Mouse (Mus musculus): ENCODE results near the gene Rln1. TPM values are rescaled to one million over a fixed set of nuclear protein-coding genes. Genes with fewer than 3 reads are reported as not detected.

The Rln1 gene
- polyA plus RNA-seq, 1 experiment from 2014 or later = 0.81 TPM

GRCm38 (mm10) chr19:29368041-29368440, 33.6 kb upstream of the Rln1 start:
- WGBS = 87% methylated on average over 2 of the region's 2 CpGs

GRCm38 (mm10) chr19:29366969-29367622, 32.6 kb upstream of the Rln1 start, which contains the start of the genes Plgrkt and Cd274:
Gene Plgrkt, minus strand, starts transcription at chr19:29367390.
Gene Cd274, plus strand, starts transcription at chr19:29367455.
- Histone ChIP-seq H3K27ac (no peak within 1 kb of the TSS), H3K4me1 (peaks cover 16% of the 10 kb centered on the region), H3K27me3 (ENCODE audit: poor library complexity, severe bottlenecking) (peaks cover 40% of the 10 kb centered on the region), H3K4me3 (peak within 1 kb of the TSS; percentile 52), H3K36me3 (replicated peaks) (no peaks in the 10 kb centered on the region), H3K9me3 (no peaks in the 10 kb centered on the region)
- DNase-seq (ENCODE audit: extremely low spot score, low spot score) = peak; percentile 35
- WGBS = 5% methylated on average over 26 of the region's 26 CpGs

More at GRCm38 (mm10) chr19:29368041-29368440, 33.6 kb upstream of the Rln1 start:
- no peak overlapping the region for H3K27ac ChIP-seq
- peaks cover 40% of the 10 kb centered on the region for H3K27me3 ChIP-seq (ENCODE audit: poor library complexity, severe bottlenecking)
- no peak overlapping the region for H3K4me3 ChIP-seq
- H3K36me3 ChIP-seq (replicated peaks) = no peaks in the 10 kb centered on the region
- H3K9me3 ChIP-seq = no peaks in the 10 kb centered on the region
- H3K4me1 ChIP-seq = peaks cover 10% of the 10 kb centered on the region
- DNase-seq (ENCODE audit: extremely low spot score, low spot score) = no peak

- Histone ChIP-seq H3K36me3 (replicated peaks) (no peaks in the 10 kb centered on the region), H3K27ac (no peak overlapping the region), H3K4me3 (peak overlapping the region; percentile 52), H3K9me3 (no peaks in the 10 kb centered on the region), H3K27me3 (ENCODE audit: poor library complexity, severe bottlenecking) (peaks cover 40% of the 10 kb centered on the region), H3K4me1 (peaks cover 19% of the 10 kb centered on the region)
- no peak for DNase-seq (ENCODE audit: extremely low spot score, low spot score)
- WGBS = 64% methylated on average over 20 of the region's 20 CpGs
Measured at GRCm38 (mm10) chr19:29366226-29366968, 31.9 kb upstream of the Rln1 start.

- H3K27me3 ChIP-seq (ENCODE audit: poor library complexity, severe bottlenecking) = peaks cover 40% of the 10 kb centered on the region
- no peak overlapping the region for H3K4me3 ChIP-seq
- DNase-seq (ENCODE audit: extremely low spot score, low spot score) = no peak
- no peaks in the 10 kb centered on the region for H3K36me3 ChIP-seq (replicated peaks)
- H3K4me1 ChIP-seq = peaks cover 26% of the 10 kb centered on the region
- no peak overlapping the region for H3K27ac ChIP-seq
- no peaks in the 10 kb centered on the region for H3K9me3 ChIP-seq
- WGBS = 34% methylated on average over 3 of the region's 3 CpGs
Measured at GRCm38 (mm10) chr19:29365105-29365504, 30.6 kb upstream of the Rln1 start.

- no peaks in the 10 kb centered on the region for H3K36me3 ChIP-seq (replicated peaks)
- 81% methylated on average over 5 of the region's 5 CpGs for WGBS
- peaks cover 26% of the 10 kb centered on the region for H3K4me1 ChIP-seq
- DNase-seq (ENCODE audit: extremely low spot score, low spot score) = no peak
- H3K4me3 ChIP-seq = no peak overlapping the region
- no peaks in the 10 kb centered on the region for H3K9me3 ChIP-seq
- no peak overlapping the region for H3K27ac ChIP-seq
- H3K27me3 ChIP-seq (ENCODE audit: poor library complexity, severe bottlenecking) = peaks cover 40% of the 10 kb centered on the region
Measured at GRCm38 (mm10) chr19:29364076-29364475, 29.6 kb upstream of the Rln1 start.

GRCm38 (mm10) chr19:29363557-29363956, 29.1 kb upstream of the Rln1 start:
- H3K4me1 ChIP-seq = peaks cover 26% of the 10 kb centered on the region
- no peak for DNase-seq (ENCODE audit: extremely low spot score, low spot score)
- peaks cover 36% of the 10 kb centered on the region for H3K27me3 ChIP-seq (ENCODE audit: poor library complexity, severe bottlenecking)
- H3K4me3 ChIP-seq = no peak overlapping the region
- 94% methylated on average over 7 of the region's 7 CpGs for WGBS
- no peaks in the 10 kb centered on the region for H3K36me3 ChIP-seq (replicated peaks)
- H3K27ac ChIP-seq = no peak overlapping the region
- H3K9me3 ChIP-seq = no peaks in the 10 kb centered on the region

- Histone ChIP-seq H3K36me3 (replicated peaks) (no peaks in the 10 kb centered on the region), H3K27ac (peak overlapping the region; percentile 85), H3K9me3 (no peaks in the 10 kb centered on the region), H3K4me1 (peaks cover 23% of the 10 kb centered on the region), H3K27me3 (ENCODE audit: poor library complexity, severe bottlenecking) (peaks cover 24% of the 10 kb centered on the region), H3K4me3 (peak overlapping the region; percentile 75)
- DNase-seq (ENCODE audit: extremely low spot score, low spot score) = no peak
- 51% methylated on average over 13 of the region's 13 CpGs for WGBS
Measured at GRCm38 (mm10) chr19:29362173-29362930, 27.9 kb upstream of the Rln1 start.

GRCm38 (mm10) chr19:29361468-29362130, 27.1 kb upstream of the Rln1 start:
- DNase-seq (ENCODE audit: extremely low spot score, low spot score) = peak; percentile 87
- 3% methylated on average over 33 of the region's 33 CpGs for WGBS
- peaks cover 16% of the 10 kb centered on the region for H3K4me1 ChIP-seq
- peak overlapping the region; percentile 75 for H3K4me3 ChIP-seq
- H3K9me3 ChIP-seq = no peaks in the 10 kb centered on the region
- peaks cover 17% of the 10 kb centered on the region for H3K27me3 ChIP-seq (ENCODE audit: poor library complexity, severe bottlenecking)
- peak overlapping the region; percentile 85 for H3K27ac ChIP-seq
- H3K36me3 ChIP-seq (replicated peaks) = no peaks in the 10 kb centered on the region

GRCm38 (mm10) chr19:29360251-29360650, 25.8 kb upstream of the Rln1 start:
- H3K27me3 ChIP-seq (ENCODE audit: poor library complexity, severe bottlenecking) = peaks cover 9% of the 10 kb centered on the region
- no peaks in the 10 kb centered on the region for H3K36me3 ChIP-seq (replicated peaks)
- H3K4me3 ChIP-seq = no peak overlapping the region
- DNase-seq (ENCODE audit: extremely low spot score, low spot score) = no peak
- WGBS = 88% methylated on average over 5 of the region's 5 CpGs
- no peak overlapping the region for H3K27ac ChIP-seq
- no peaks in the 10 kb centered on the region for H3K9me3 ChIP-seq
- peaks cover 16% of the 10 kb centered on the region for H3K4me1 ChIP-seq

GRCm38 (mm10) chr19:29356281-29356680, 21.8 kb upstream of the Rln1 start:
- 85% methylated on average over 11 of the region's 11 CpGs for WGBS
- H3K36me3 ChIP-seq (replicated peaks) = no peaks in the 10 kb centered on the region

GRCm38 (mm10) chr19:29354895-29355877, 20.7 kb upstream of the Rln1 start:
- Histone ChIP-seq H3K36me3 (replicated peaks) (peaks cover under 1% of the 10 kb centered on the region; the same call in 1 of the 2 replicates), H3K27ac (peak overlapping the region; percentile 48; the same call in 1 of the 2 replicates), H3K27me3 (ENCODE audit: poor library complexity, severe bottlenecking) (no peaks in the 10 kb centered on the region), H3K4me3 (peak overlapping the region; percentile 47), H3K4me1 (peaks cover 10% of the 10 kb centered on the region), H3K9me3 (no peaks in the 10 kb centered on the region)
- WGBS = 4% methylated on average over 20 of the region's 20 CpGs
- peak; percentile 87 for DNase-seq (ENCODE audit: extremely low spot score, low spot score)

More at GRCm38 (mm10) chr19:29356281-29356680, 21.8 kb upstream of the Rln1 start:
- Histone ChIP-seq H3K9me3 (no peaks in the 10 kb centered on the region), H3K27ac (no peak overlapping the region), H3K4me1 (peaks cover 7% of the 10 kb centered on the region), H3K4me3 (no peak overlapping the region), H3K27me3 (ENCODE audit: poor library complexity, severe bottlenecking) (no peaks in the 10 kb centered on the region; the same call in 1 of the 2 replicates)
- DNase-seq (ENCODE audit: extremely low spot score, low spot score) = no peak
